Mouse (Mus musculus) heart, postnatal 0 days (tissue): ENCODE data around the gene Usf3.

Experiments used
- CTCF ChIP-seq: IDR thresholded peaks from 2 replicates; pipeline ENCODE4 v1.5.1; 2016; ENCODE audit warnings: antibody characterized with exemption, control low read depth, low read depth
- EP300 ChIP-seq: IDR thresholded peaks from 2 replicates; pipeline ENCODE4 v1.6.1; 2016; ENCODE audit warnings: antibody characterized with exemption, low read depth

DNA sequence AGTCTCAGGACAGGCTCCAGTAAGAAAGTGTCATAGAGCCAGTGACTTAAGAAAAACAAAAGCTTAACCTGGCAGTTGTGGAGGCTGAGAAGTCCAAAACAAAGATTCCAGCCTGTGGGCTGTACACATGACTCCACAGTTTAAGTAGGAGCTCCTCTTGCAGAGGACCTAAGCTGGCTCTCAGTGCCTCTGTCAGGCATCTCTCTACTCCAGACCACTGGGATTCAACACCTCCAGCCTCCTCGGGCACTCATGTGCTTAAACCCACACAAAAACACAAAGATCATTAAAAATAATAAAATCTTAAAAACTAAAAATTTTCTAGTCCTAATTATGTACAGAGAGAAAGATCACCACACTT lies 38.0 kb downstream of the Usf3 start:
- TF ChIP-seq CTCF = no peak
- no peak for TF ChIP-seq EP300
